Mouse (Mus musculus) olfactory bulb, adult 2 months (tissue): ENCODE measurements around the gene Ppp2r1b. TPM values are rescaled to one million over a fixed set of nuclear protein-coding genes. Genes with fewer than 3 reads are reported as not detected.

Experiments
- H3K27ac ChIP-seq: fragments of 200-500 bp; 2 replicates; pipeline ENCODE4 v1.5.1; 2012; ENCODE audit warnings: low read depth, low read length; ENCODE audit not compliant: insufficient read depth
- H3K4me1 ChIP-seq: fragments of 200-500 bp; 2 replicates; pipeline ENCODE4 v1.6.1; 2012; ENCODE audit warnings: low read length; ENCODE audit not compliant: control insufficient read depth, insufficient read depth
- H3K4me3 ChIP-seq: fragments of 200-500 bp; 2 replicates; pipeline ENCODE4 v1.5.1; 2012; ENCODE audit warnings: mild to moderate bottlenecking, low read depth, low read length, moderate library complexity; ENCODE audit not compliant: insufficient read depth
- CTCF ChIP-seq: fragments of 200-500 bp; IDR thresholded peaks from 2 replicates; pipeline ENCODE4 v1.5.1; 2012; ENCODE audit warnings: low read depth, mild to moderate bottlenecking, low read length, moderate library complexity; ENCODE audit not compliant: insufficient read depth
- POLR2A ChIP-seq: fragments of 200-500 bp; IDR thresholded peaks from 2 replicates; pipeline ENCODE4 v1.6.1; 2012; ENCODE audit warnings: mild to moderate bottlenecking, low read depth, low read length, moderate library complexity; ENCODE audit not compliant: insufficient read depth
- WGBS: fragments of 180-500 bp; shearing (Covaris S2); methylation state at CpG from one replicate; pipeline ENCODE4 v1.1.7; 2018; 5-methylcytosine and 5-hydroxymethylcytosine counted together
- polyA plus RNA-seq: library from polyadenylated mRNA; stranded (reverse); fragments of >200 nt; gene quantifications from 2 replicates; pipeline ENCODE4 v1.2.4, GENCODE M21; 2012; ENCODE audit warnings: low replicate concordance; ENCODE audit not compliant: missing spikeins, insufficient read depth, insufficient read length

The Ppp2r1b gene
- polyA plus RNA-seq, 1 experiment = not detected

GRCm38 (mm10) chr9:50858681-50859080 lies 13.6 kb downstream of the Ppp2r1b start:
- no peak overlapping the region for H3K27ac ChIP-seq
- 85% methylated on average over 6 of the region's 6 CpGs for WGBS
- H3K4me1 ChIP-seq = peaks cover 4% of the 10 kb centered on the region; the same call in 1 of the 2 replicates
- TF ChIP-seq POLR2A = no peak
- TF ChIP-seq CTCF = no peak
- no peak overlapping the region for H3K4me3 ChIP-seq

- TF ChIP-seq POLR2A (no peak), CTCF (no peak)
- no peak overlapping the region for H3K4me3 ChIP-seq
- WGBS = 89% methylated on average over 18 of the region's 18 CpGs
- H3K4me1 ChIP-seq = peaks cover 5% of the 10 kb centered on the region
- H3K27ac ChIP-seq = no peak overlapping the region
Observed at GRCm38 (mm10) chr9:50861119-50861839, 16.2 kb downstream of the Ppp2r1b start.

DNA sequence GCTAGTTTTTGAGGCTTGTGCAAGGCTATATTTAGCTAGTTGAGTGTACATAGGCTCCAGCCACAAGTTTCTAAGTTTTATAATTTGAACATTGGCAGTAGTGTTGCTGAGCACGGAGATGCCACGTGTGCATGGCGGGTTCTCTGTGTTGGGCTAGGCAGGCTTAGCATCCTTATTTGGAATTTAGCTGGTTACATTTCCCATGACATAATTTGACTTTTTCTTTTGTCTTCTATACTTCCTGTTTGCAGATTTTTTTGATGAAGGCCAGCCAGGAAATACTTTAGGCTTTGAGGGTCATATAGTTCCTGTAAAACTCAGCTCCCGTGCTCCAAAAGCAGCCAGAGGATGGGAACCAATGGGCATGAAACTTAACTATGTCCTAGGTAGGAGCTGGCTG lies 18.7 kb downstream of the Ppp2r1b start:
- H3K4me3 ChIP-seq = no peak overlapping the region
- no peak overlapping the region for H3K27ac ChIP-seq
- peaks cover 5% of the 10 kb centered on the region for H3K4me1 ChIP-seq
- 93% methylated on average over 4 of the region's 4 CpGs for WGBS
- TF ChIP-seq POLR2A = no peak
- no peak for TF ChIP-seq CTCF

GRCm38 (mm10) chr9:50864877-50865276 lies 19.8 kb downstream of the Ppp2r1b start:
- 89% methylated on average over 5 of the region's 5 CpGs for WGBS
- Histone ChIP-seq H3K27ac (no peak overlapping the region), H3K4me1 (peaks cover 5% of the 10 kb centered on the region), H3K4me3 (no peak overlapping the region)
- TF ChIP-seq POLR2A = no peak
- TF ChIP-seq CTCF = no peak

DNA sequence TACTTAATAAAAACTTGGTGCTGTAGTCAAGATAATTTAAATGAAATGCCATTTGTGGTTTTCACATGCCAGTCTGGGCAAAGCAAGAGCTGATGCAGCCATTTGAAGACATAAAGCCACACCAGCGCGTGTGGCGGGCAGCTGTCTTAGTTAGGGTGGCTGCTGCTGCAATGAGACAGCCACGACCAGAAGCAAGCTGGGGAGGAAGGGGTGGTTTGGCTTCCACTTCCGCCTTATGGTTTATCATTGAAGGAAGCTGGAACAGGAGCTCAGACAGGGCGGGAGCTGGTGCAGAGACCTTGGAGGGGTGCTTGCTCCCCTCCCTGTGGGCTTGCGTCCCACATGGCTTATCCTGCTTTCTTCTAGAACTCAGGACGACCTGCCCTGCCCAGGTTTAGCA lies 20.7 kb downstream of the Ppp2r1b start:
- Histone ChIP-seq H3K4me1 (peaks cover 3% of the 10 kb centered on the region; the same call in 1 of the 2 replicates), H3K4me3 (no peak overlapping the region), H3K27ac (no peak overlapping the region)
- no peak for TF ChIP-seq POLR2A
- no peak for TF ChIP-seq CTCF
- 88% methylated on average over 8 of the region's 8 CpGs for WGBS

DNA sequence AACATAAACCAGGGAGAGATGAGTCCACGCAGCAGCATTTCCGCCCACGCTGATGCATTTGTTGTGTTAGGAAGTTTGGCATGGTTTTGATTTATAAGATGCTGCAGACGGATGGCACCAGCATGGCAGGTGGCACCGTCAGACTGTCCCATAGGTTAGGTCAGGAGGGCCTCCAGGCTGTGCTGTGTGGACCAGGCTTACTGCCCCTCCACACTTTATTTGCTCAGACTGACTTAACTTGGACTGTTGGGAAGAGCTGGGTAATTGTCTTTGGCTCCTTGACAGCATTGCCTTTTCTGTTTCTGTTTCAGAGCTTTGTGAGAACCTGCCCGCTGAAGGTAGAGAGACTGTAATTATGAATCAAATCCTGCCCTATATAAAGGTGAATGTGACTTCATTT lies 21.9 kb downstream of the Ppp2r1b start:
- no peak for TF ChIP-seq CTCF
- no peak for TF ChIP-seq POLR2A
- Histone ChIP-seq H3K4me1 (peaks cover 3% of the 10 kb centered on the region; the same call in 1 of the 2 replicates), H3K27ac (no peak overlapping the region), H3K4me3 (no peak overlapping the region)
- 85% methylated on average over 6 of the region's 6 CpGs for WGBS

- Histone ChIP-seq H3K27ac (no peak overlapping the region), H3K4me3 (no peak overlapping the region), H3K4me1 (peaks cover 7% of the 10 kb centered on the region)
- WGBS = 58% methylated on average over 2 of the region's 2 CpGs
- TF ChIP-seq CTCF = no peak
- TF ChIP-seq POLR2A = no peak
Observed at GRCm38 (mm10) chr9:50868182-50868581, 23.1 kb downstream of the Ppp2r1b start.

DNA sequence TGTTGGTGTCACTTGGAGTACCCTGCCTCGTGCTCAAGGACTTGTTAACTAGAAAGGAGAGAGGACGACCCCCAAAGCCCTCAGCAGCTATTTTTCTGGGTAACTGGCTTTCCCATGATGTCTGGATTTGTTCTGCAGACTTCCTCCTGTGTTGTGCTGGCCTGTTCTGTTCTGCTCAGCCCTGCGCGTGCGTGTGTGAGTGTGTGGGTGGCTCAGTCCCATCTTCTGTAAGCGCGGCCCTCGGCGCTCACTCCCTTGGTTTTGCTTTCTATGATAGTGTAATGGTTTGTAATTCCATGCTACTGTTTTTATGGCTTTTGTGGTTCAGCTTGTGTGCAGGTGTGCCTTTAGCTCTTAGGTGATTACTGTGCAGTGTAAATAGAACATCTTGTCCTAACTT lies 28.1 kb downstream of the Ppp2r1b start:
- Histone ChIP-seq H3K27ac (no peak overlapping the region), H3K4me3 (no peak overlapping the region), H3K4me1 (peaks cover 11% of the 10 kb centered on the region)
- TF ChIP-seq POLR2A = no peak
- TF ChIP-seq CTCF = no peak
- 47% methylated on average over 9 of the region's 9 CpGs for WGBS

GRCm38 (mm10) chr9:50874031-50874430 lies 28.9 kb downstream of the Ppp2r1b start:
- TF ChIP-seq POLR2A (no peak), CTCF (no peak)
- peaks cover 11% of the 10 kb centered on the region for H3K4me1 ChIP-seq
- WGBS = 62% methylated on average over 6 of the region's 6 CpGs
- no peak overlapping the region for H3K4me3 ChIP-seq
- H3K27ac ChIP-seq = no peak overlapping the region
